Mouse (Mus musculus): Measurements from ENCODE around the gene Scfd1. TPM values are rescaled to one million over a fixed set of nuclear protein-coding genes. Genes with fewer than 3 reads are reported as not detected.

Scfd1 gene
- total RNA-seq (2014; rRNA removed) (54.4 and 59.6 TPM in 2 replicates), polyA plus RNA-seq (2015; fragmentation: Nextera tagmentation; extraction: Ambion mirVana) (62.4 and 67.5 TPM in 2 replicates)

- DNase-seq (peak; percentile 97), ATAC-seq (peak; percentile 100)
- no peaks in the 10 kb centered on the region for H3K4me1 ChIP-seq (ENCODE audit: insufficient read depth)
Measured at GRCm38 (mm10) chr12:51377003-51377887, at the start of gene Scfd1. Gene Scfd1 (plus strand): TSS chr12:51377510.

GRCm38 (mm10) chr12:51337014-51337413 is 40.3 kb upstream of the Scfd1 start:
- H3K4me1 ChIP-seq (ENCODE audit: insufficient read depth): no peaks in the 10 kb centered on the region
- H3K9ac ChIP-seq: no peak overlapping the region
- H3K36me3 ChIP-seq (ENCODE audit: insufficient read depth): no peaks in the 10 kb centered on the region
- TF ChIP-seq CTCF (IDR thresholded peaks at IDR 0.05; ENCODE audit: low read depth): no peak
- no peak overlapping the region for H3K27ac ChIP-seq (ENCODE audit: low read depth, low read length)
- no peak for DNase-seq
- H3K27me3 ChIP-seq (ENCODE audit: insufficient read depth, low read length): no peaks in the 10 kb centered on the region
- H3K9me3 ChIP-seq (ENCODE audit: low read length): no peaks in the 10 kb centered on the region
- 89% methylated on average over 1 of the region's 1 CpGs for WGBS
- no peak overlapping the region for H3K4me2 ChIP-seq (ENCODE audit: low read depth)
- H3K4me3 ChIP-seq (ENCODE audit: low read depth, low read length): no peak overlapping the region
- no peak for ATAC-seq

More at GRCm38 (mm10) chr12:51377003-51377887, at the start of gene Scfd1:
- under 1% methylated on average over 34 of the region's 34 CpGs for WGBS
- H3K9me3 ChIP-seq (ENCODE audit: low read length): no peaks in the 10 kb centered on the region
- peak within 1 kb of the TSS; percentile 87 for H3K9ac ChIP-seq
- H3K4me2 ChIP-seq (ENCODE audit: low read depth): peak within 1 kb of the TSS; percentile 61
- TF ChIP-seq CTCF (IDR thresholded peaks at IDR 0.05; ENCODE audit: low read depth): 0 out of 2 replicates have a peak, but pooled peaks have one; percentile 8
- peak within 1 kb of the TSS; percentile 82 for H3K4me3 ChIP-seq (ENCODE audit: low read depth, low read length)
- peak within 1 kb of the TSS; percentile 87 for H3K27ac ChIP-seq (ENCODE audit: low read depth, low read length)
- H3K27me3 ChIP-seq (ENCODE audit: insufficient read depth, low read length): no peaks in the 10 kb centered on the region
- H3K36me3 ChIP-seq (ENCODE audit: insufficient read depth): peaks cover 16% of the 10 kb centered on the region

GRCm38 (mm10) chr12:51346121-51346520 is 31.2 kb upstream of the Scfd1 start:
- ATAC-seq (no peak), DNase-seq (no peak)
- 33% methylated on average over 4 of the region's 4 CpGs for WGBS
- Histone ChIP-seq H3K4me2 (ENCODE audit: low read depth) (no peak overlapping the region), H3K4me1 (ENCODE audit: insufficient read depth) (peaks cover 14% of the 10 kb centered on the region; the same call in 1 of the 2 replicates), H3K27me3 (ENCODE audit: insufficient read depth, low read length) (no peaks in the 10 kb centered on the region), H3K27ac (ENCODE audit: low read depth, low read length) (no peak overlapping the region), H3K4me3 (ENCODE audit: low read depth, low read length) (no peak overlapping the region), H3K9me3 (ENCODE audit: low read length) (no peaks in the 10 kb centered on the region), H3K9ac (no peak overlapping the region), H3K36me3 (ENCODE audit: insufficient read depth) (no peaks in the 10 kb centered on the region)
- no peak for TF ChIP-seq CTCF (IDR thresholded peaks at IDR 0.05; ENCODE audit: low read depth)

GRCm38 (mm10) chr12:51347988-51348697 is 29.2 kb upstream of the Scfd1 start, which contains the start of gene G2e3:
Gene G2e3 (plus strand): TSS chr12:51348061.
- H3K36me3 ChIP-seq (ENCODE audit: insufficient read depth): peaks cover 4% of the 10 kb centered on the region
- peaks cover 14% of the 10 kb centered on the region; the same call in 1 of the 2 replicates for H3K4me1 ChIP-seq (ENCODE audit: insufficient read depth)
- no peaks in the 10 kb centered on the region for H3K27me3 ChIP-seq (ENCODE audit: insufficient read depth, low read length)
- H3K9me3 ChIP-seq (ENCODE audit: low read length): no peaks in the 10 kb centered on the region
- TF ChIP-seq CTCF (IDR thresholded peaks at IDR 0.05; ENCODE audit: low read depth): peak; percentile 2; the same call in 1 of the 2 replicates
- DNase-seq (peak; percentile 91), ATAC-seq (peak; percentile 97)
- WGBS: under 1% methylated on average over 70 of the region's 70 CpGs
- H3K4me2 ChIP-seq (ENCODE audit: low read depth): peak within 1 kb of the TSS; percentile 60
- peak within 1 kb of the TSS; percentile 93 for H3K9ac ChIP-seq
- peak within 1 kb of the TSS; percentile 87 for H3K27ac ChIP-seq (ENCODE audit: low read depth, low read length)
- peak within 1 kb of the TSS; percentile 85 for H3K4me3 ChIP-seq (ENCODE audit: low read depth, low read length)

GRCm38 (mm10) chr12:51348698-51348998 is 28.7 kb upstream of the Scfd1 start:
- WGBS: 2% methylated on average over 10 of the region's 10 CpGs
- DNase-seq: no peak
- peaks cover 14% of the 10 kb centered on the region; the same call in 1 of the 2 replicates for H3K4me1 ChIP-seq (ENCODE audit: insufficient read depth)

GRCm38 (mm10) chr12:51355296-51355695 is 22.0 kb upstream of the Scfd1 start:
- ATAC-seq: no peak
- H3K4me3 ChIP-seq (ENCODE audit: low read depth, low read length): no peak overlapping the region
- H3K9ac ChIP-seq: no peak overlapping the region
- H3K9me3 ChIP-seq (ENCODE audit: low read length): no peaks in the 10 kb centered on the region
- TF ChIP-seq CTCF (IDR thresholded peaks at IDR 0.05; ENCODE audit: low read depth): no peak
- 78% methylated on average over 8 of the region's 8 CpGs for WGBS
- no peaks in the 10 kb centered on the region for H3K27me3 ChIP-seq (ENCODE audit: insufficient read depth, low read length)
- peaks cover 7% of the 10 kb centered on the region; the same call in 1 of the 2 replicates for H3K4me1 ChIP-seq (ENCODE audit: insufficient read depth)
- no peak overlapping the region for H3K4me2 ChIP-seq (ENCODE audit: low read depth)
- no peak for DNase-seq
- H3K36me3 ChIP-seq (ENCODE audit: insufficient read depth): peaks cover 39% of the 10 kb centered on the region
- H3K27ac ChIP-seq (ENCODE audit: low read depth, low read length): no peak overlapping the region

More at GRCm38 (mm10) chr12:51348698-51348998, 28.7 kb upstream of the Scfd1 start:
- Histone ChIP-seq H3K9me3 (ENCODE audit: low read length) (no peaks in the 10 kb centered on the region), H3K36me3 (ENCODE audit: insufficient read depth) (peaks cover 9% of the 10 kb centered on the region), H3K4me3 (ENCODE audit: low read depth, low read length) (peak overlapping the region; percentile 85), H3K27me3 (ENCODE audit: insufficient read depth, low read length) (no peaks in the 10 kb centered on the region), H3K27ac (ENCODE audit: low read depth, low read length) (peak overlapping the region; percentile 87), H3K9ac (peak overlapping the region; percentile 93), H3K4me2 (ENCODE audit: low read depth) (peak overlapping the region; percentile 60)
- no peak for TF ChIP-seq CTCF (IDR thresholded peaks at IDR 0.05; ENCODE audit: low read depth)
- ATAC-seq: peak; percentile 12; the same call in 1 of the 2 replicates
